Comparison of ENCODE assay signal across 12 mouse cellular contexts in the genomic region with DNA sequence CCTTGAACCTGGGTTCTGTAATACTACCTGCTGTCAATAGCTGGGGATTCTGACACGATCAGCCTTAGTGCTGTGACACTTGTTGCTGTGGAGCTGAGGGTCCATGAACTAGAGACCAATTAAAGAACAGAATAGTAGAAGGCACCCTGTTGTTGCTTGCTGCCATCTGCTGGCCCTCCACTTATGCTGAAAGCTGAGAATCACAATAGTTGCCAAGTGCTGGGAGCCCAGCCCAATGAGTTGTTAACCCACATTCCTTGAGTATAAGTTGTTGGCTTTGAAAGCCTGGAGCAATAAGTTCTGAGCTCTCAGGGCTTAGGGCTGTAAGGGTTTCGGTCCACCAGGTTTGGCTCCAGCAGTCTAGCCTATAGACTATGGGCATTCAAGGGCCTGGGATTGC.
DNase-seq lines count a peak whose midpoint lies in the region; ATAC-seq lines count a peak whose summit lies in the region.
"Had no signal": no experiment of that assay in that cellular context is flagged by ENCODE, and none has a peak within 500 bp of the region (broad histone marks: within the 10 kb centered on the region; RNA-seq: fewer than 3 reads in every experiment).

No protein-coding gene starts in this region.

- H3K9me3 ChIP-seq in forebrain, embryonic 13.5 days (replicated peaks): no peaks in the 10 kb centered on the region
- H3K9me3 ChIP-seq: forebrain, embryonic 10.5 days; hindbrain, embryonic 15.5 days; limb, embryonic 15.5 days had no signal

- H3K4me1 ChIP-seq in forebrain, embryonic 13.5 days: no peaks in the 10 kb centered on the region
- H3K4me1 ChIP-seq: hindbrain, embryonic 15.5 days; limb, embryonic 15.5 days had no signal

- H3K4me2 ChIP-seq in forebrain, embryonic 13.5 days: no peak overlapping the region
- H3K4me2 ChIP-seq: hindbrain, embryonic 15.5 days; limb, embryonic 15.5 days had no signal

- H3K27me3 ChIP-seq in forebrain, embryonic 13.5 days: no peaks in the 10 kb centered on the region

- ATAC-seq in inflammation-experienced regulatory T-cells, adult 6 months: no peak
- ATAC-seq in forebrain, embryonic 13.5 days: no peak

- no peak overlapping the region for H3K9ac ChIP-seq in forebrain, embryonic 13.5 days
- H3K9ac ChIP-seq: hindbrain, embryonic 15.5 days; limb, embryonic 15.5 days had no signal

- H3K36me3 ChIP-seq in forebrain, embryonic 13.5 days (ENCODE audit: poor library complexity, severe bottlenecking): no peaks in the 10 kb centered on the region
- H3K36me3 ChIP-seq: forebrain, embryonic 10.5 days; hindbrain, embryonic 15.5 days; limb, embryonic 15.5 days had no signal

- intact Hi-C loops in heart, postnatal 25 days (cut with DNase I): loop anchor here (5.0 kb wide), 1 partner anchor 150 kb away; no protein-coding TSS in a partner anchor
- intact Hi-C loops in heart, postnatal 36 days (cut with DNase I): no loop called here

- no peak overlapping the region for H3K4me3 ChIP-seq in forebrain, embryonic 13.5 days
- H3K4me3 ChIP-seq: forebrain, embryonic 10.5 days; hindbrain, embryonic 15.5 days; limb, embryonic 15.5 days had no signal

- 79% methylated on average over 2 of the region's 2 CpGs for WGBS in forebrain, embryonic 13.5 days

- DNase-seq in heart, adult 8-10 months (ENCODE audit: low spot score): peak; percentile 20
- no peak for DNase-seq in heart, postnatal 25 days (ENCODE audit: low spot score)
- peak; percentile 39 to 46 for DNase-seq in right cerebral cortex, postnatal 10 days (ENCODE audit: low spot score in 2 of 2)
- no peak for DNase-seq in right cerebral cortex, adult 18-20 months
- DNase-seq in heart, postnatal 36 days: peak; percentile 25 to 40
- DNase-seq in right cerebral cortex, postnatal 25 days: peak; percentile 23
- DNase-seq: spleen, adult 18-20 months had no signal

- H3K27ac ChIP-seq in forebrain, embryonic 13.5 days: no peak overlapping the region
- H3K27ac ChIP-seq: forebrain, embryonic 10.5 days; hindbrain, embryonic 15.5 days; limb, embryonic 15.5 days had no signal

Comparison
In these comparisons a context has a peak if more than half of its experiments do, and no peak if none do; other contexts are left out.
1. DNase-seq: peak in heart, adult 8-10 months (single experiment), right cerebral cortex, postnatal 10 days (2 of 2), heart, postnatal 36 days (2 of 2) and right cerebral cortex, postnatal 25 days (single experiment); none in heart, postnatal 25 days (single experiment) and right cerebral cortex, adult 18-20 months (single experiment).